Comparison of ENCODE assay signal across 22 mouse cellular contexts in genomic region chr15:103018636-103019035, GRCm38 (mm10). TPM values are rescaled to one million over a fixed set of nuclear protein-coding genes. Genes with fewer than 3 reads are reported as not detected.
DNase-seq lines count a peak whose midpoint lies in the region; ATAC-seq and TF ChIP-seq lines count a peak whose summit lies in the region.
"Had no signal": no experiment of that assay in that cellular context is flagged by ENCODE, and none has a peak within 500 bp of the region (broad histone marks: within the 10 kb centered on the region; RNA-seq: fewer than 3 reads in every experiment).

TSS of gene Hoxc4 (plus strand) at chr15:103018934.

- H3K4me1 ChIP-seq in intestine, embryonic 14.5 days (replicated peaks; ENCODE audit: control insufficient read depth, insufficient read depth, low read length) = peaks cover 19% of the 10 kb centered on the region
- H3K4me1 ChIP-seq in intestine, postnatal 0 days (replicated peaks; ENCODE audit: control insufficient read depth, insufficient read depth, low read length) = no peaks in the 10 kb centered on the region
- H3K4me1 ChIP-seq in brown adipose tissue, adult 24 weeks (ENCODE audit: control insufficient read depth, insufficient read depth, insufficient read length, low read length) = 0 out of 2 replicates have a peak, but pooled peaks cover 3% of the 10 kb centered on the region
- H3K4me1 ChIP-seq in intestine, embryonic 15.5 days (replicated peaks) = peaks cover 12% of the 10 kb centered on the region; the same call in 1 of the 2 replicates
- peaks cover 6% of the 10 kb centered on the region; the same call in 1 of the 2 replicates for H3K4me1 ChIP-seq in stomach, embryonic 14.5 days (ENCODE audit: control insufficient read depth, insufficient read depth, low read length)
- H3K4me1 ChIP-seq in midbrain, embryonic 15.5 days = peaks cover 7% of the 10 kb centered on the region; the same call in 1 of the 2 replicates
- H3K4me1 ChIP-seq: liver, embryonic 13.5 days had no signal

- no peaks in the 10 kb centered on the region for H3K9me3 ChIP-seq in intestine, embryonic 14.5 days (ENCODE audit: control insufficient read depth, low read length)
- H3K9me3 ChIP-seq in intestine, postnatal 0 days (ENCODE audit: control insufficient read depth) = no peaks in the 10 kb centered on the region
- no peaks in the 10 kb centered on the region for H3K9me3 ChIP-seq in intestine, embryonic 15.5 days
- H3K9me3 ChIP-seq in stomach, embryonic 14.5 days (ENCODE audit: control insufficient read depth, low read depth, low read length) = no peaks in the 10 kb centered on the region
- H3K9me3 ChIP-seq in midbrain, embryonic 15.5 days = no peaks in the 10 kb centered on the region
- H3K9me3 ChIP-seq: embryonic facial prominence, embryonic 15.5 days; liver, embryonic 13.5 days; midbrain, embryonic 13.5 days had no signal

- TF ChIP-seq CTCF in intestine, postnatal 0 days (IDR thresholded peaks at IDR 0.05; ENCODE audit: low read depth) = no peak

- H3K27me3 ChIP-seq in intestine, embryonic 14.5 days (replicated peaks; ENCODE audit: control insufficient read depth, insufficient read depth, low read length) = peaks cover 89% of the 10 kb centered on the region
- peaks cover 89% of the 10 kb centered on the region for H3K27me3 ChIP-seq in intestine, postnatal 0 days (replicated peaks; ENCODE audit: control insufficient read depth, insufficient read depth, low read length)
- peaks cover 88% of the 10 kb centered on the region for H3K27me3 ChIP-seq in intestine, embryonic 15.5 days (replicated peaks)
- H3K27me3 ChIP-seq in stomach, embryonic 14.5 days (ENCODE audit: control insufficient read depth, insufficient read depth, low read length) = peaks cover 5% of the 10 kb centered on the region; the same call in 1 of the 2 replicates
- peaks cover 99% of the 10 kb centered on the region for H3K27me3 ChIP-seq in midbrain, embryonic 15.5 days (replicated peaks)

- DNase-seq in intestine, embryonic 14.5 days (ENCODE audit: low spot score) = no peak
- no peak for DNase-seq in right cerebral cortex, adult 2 months (ENCODE audit: low spot score in 2 of 2)
- DNase-seq: adrenal gland, adult 8-10 months; cerebellum, postnatal 36 days; heart, adult 18-20 months; kidney, adult 18-20 months; liver, embryonic 13.5 days; lung, postnatal 4 days; right cerebral cortex, adult 18-20 months; thymus, postnatal 14 days had no signal

- WGBS in intestine, embryonic 14.5 days = 32% methylated on average over 9 of the region's 9 CpGs
- WGBS in intestine, postnatal 0 days = 35% methylated on average over 9 of the region's 9 CpGs
- 24% methylated on average over 9 of the region's 9 CpGs for WGBS in intestine, embryonic 15.5 days
- WGBS in stomach, embryonic 14.5 days = 28% methylated on average over 9 of the region's 9 CpGs
- 4% methylated on average over 9 of the region's 9 CpGs for WGBS in midbrain, embryonic 15.5 days

- H3K4me3 ChIP-seq in intestine, embryonic 14.5 days (ENCODE audit: low read depth, low read length) = no peak within 1 kb of the TSS
- no peak within 1 kb of the TSS for H3K4me3 ChIP-seq in intestine, postnatal 0 days (ENCODE audit: low read depth, low read length)
- H3K4me3 ChIP-seq in brown adipose tissue, adult 24 weeks (ENCODE audit: insufficient read depth, low read depth, low read length) = no peak within 1 kb of the TSS
- no peak within 1 kb of the TSS for H3K4me3 ChIP-seq in intestine, embryonic 15.5 days (replicated peaks)
- H3K4me3 ChIP-seq in stomach, embryonic 14.5 days (ENCODE audit: low read depth, low read length) = peak within 1 kb of the TSS; percentile 1; the same call in 1 of the 2 replicates
- H3K4me3 ChIP-seq in midbrain, embryonic 15.5 days = no peak within 1 kb of the TSS
- H3K4me3 ChIP-seq: embryonic facial prominence, embryonic 15.5 days; liver, embryonic 13.5 days; midbrain, embryonic 13.5 days had no signal

- no peak for ATAC-seq in intestine, embryonic 14.5 days (replicated peaks; ENCODE audit: low FRiP score, low TSS enrichment, low read depth)
- ATAC-seq in intestine, postnatal 0 days = no peak
- ATAC-seq in intestine, embryonic 15.5 days = no peak
- ATAC-seq in stomach, embryonic 14.5 days (ENCODE audit: insufficient number of reproducible peaks, insufficient read depth, low FRiP score, low read depth) = no peak
- no peak for ATAC-seq in erythroid progenitor cell, adult 5-6 weeks (replicated peaks; ENCODE audit: low FRiP score, poor library complexity, severe bottlenecking)
- no peak for ATAC-seq in midbrain, embryonic 15.5 days (replicated peaks)
- ATAC-seq: forebrain, embryonic 14.5 days; midbrain, embryonic 13.5 days had no signal

- 0 out of 2 replicates have a peak within 1 kb of the TSS, but pooled peaks have one; percentile 4 for H3K9ac ChIP-seq in intestine, embryonic 14.5 days (ENCODE audit: low read length)
- no peak within 1 kb of the TSS for H3K9ac ChIP-seq in intestine, postnatal 0 days (ENCODE audit: low read depth, low read length)
- no peak within 1 kb of the TSS; the same call in 1 of the 2 replicates for H3K9ac ChIP-seq in intestine, embryonic 15.5 days
- H3K9ac ChIP-seq in stomach, embryonic 14.5 days (replicated peaks; ENCODE audit: low read depth, low read length) = no peak within 1 kb of the TSS; the same call in 1 of the 2 replicates
- no peak within 1 kb of the TSS for H3K9ac ChIP-seq in midbrain, embryonic 15.5 days
- H3K9ac ChIP-seq: embryonic facial prominence, embryonic 15.5 days; liver, embryonic 13.5 days; midbrain, embryonic 13.5 days had no signal

- H3K4me2 ChIP-seq in intestine, embryonic 14.5 days (ENCODE audit: low read length) = peak within 1 kb of the TSS; percentile 32
- no peak within 1 kb of the TSS for H3K4me2 ChIP-seq in intestine, postnatal 0 days (replicated peaks; ENCODE audit: low read depth)
- peak within 1 kb of the TSS; percentile 28 for H3K4me2 ChIP-seq in intestine, embryonic 15.5 days (replicated peaks)
- H3K4me2 ChIP-seq in stomach, embryonic 14.5 days (replicated peaks; ENCODE audit: low read depth, low read length) = peak within 1 kb of the TSS; percentile 20; the same call in 1 of the 2 replicates
- H3K4me2 ChIP-seq in midbrain, embryonic 15.5 days = no peak within 1 kb of the TSS
- H3K4me2 ChIP-seq: embryonic facial prominence, embryonic 15.5 days; liver, embryonic 13.5 days; midbrain, embryonic 13.5 days had no signal

- peak within 1 kb of the TSS; percentile 71 for H3K27ac ChIP-seq in intestine, embryonic 14.5 days (ENCODE audit: low read depth)
- no peak within 1 kb of the TSS for H3K27ac ChIP-seq in intestine, postnatal 0 days (ENCODE audit: low read depth, low read length)
- H3K27ac ChIP-seq in brown adipose tissue, adult 24 weeks (replicated peaks; ENCODE audit: low read depth, low read length) = peak within 1 kb of the TSS; percentile 12; the same call in 1 of the 2 replicates
- peak within 1 kb of the TSS; percentile 33; the same call in 1 of the 2 replicates for H3K27ac ChIP-seq in intestine, embryonic 15.5 days
- peak within 1 kb of the TSS; percentile 66 for H3K27ac ChIP-seq in stomach, embryonic 14.5 days (ENCODE audit: low read length)
- no peak within 1 kb of the TSS for H3K27ac ChIP-seq in midbrain, embryonic 15.5 days
- H3K27ac ChIP-seq: embryonic facial prominence, embryonic 15.5 days; liver, embryonic 13.5 days; midbrain, embryonic 13.5 days had no signal

- H3K36me3 ChIP-seq in intestine, embryonic 14.5 days (ENCODE audit: control insufficient read depth, insufficient read depth, low read length) = no peaks in the 10 kb centered on the region
- no peaks in the 10 kb centered on the region for H3K36me3 ChIP-seq in intestine, postnatal 0 days (ENCODE audit: control insufficient read depth, insufficient read depth)
- no peaks in the 10 kb centered on the region for H3K36me3 ChIP-seq in intestine, embryonic 15.5 days
- H3K36me3 ChIP-seq in stomach, embryonic 14.5 days (ENCODE audit: control insufficient read depth, insufficient read depth, low read length) = no peaks in the 10 kb centered on the region
- H3K36me3 ChIP-seq in midbrain, embryonic 15.5 days (replicated peaks) = no peaks in the 10 kb centered on the region
- H3K36me3 ChIP-seq: embryonic facial prominence, embryonic 15.5 days; liver, embryonic 13.5 days; midbrain, embryonic 13.5 days had no signal

RNA-seq across cellular contexts. Expression of gene Hoxc4, which starts in this region (rescaled TPM):
- 14.6 and 15.6 TPM in 2 replicates for polyA plus RNA-seq in intestine, embryonic 14.5 days (2014; fragmentation: Nextera tagmentation; extraction: Ambion mirVana)
- 4.8 and 5.2 TPM in 2 replicates for polyA plus RNA-seq in intestine, postnatal 0 days (2015; fragmentation: Nextera tagmentation; extraction: Ambion mirVana)
- 9.4 and 13.7 TPM in 2 replicates for polyA plus RNA-seq in brown adipose tissue, adult 24 weeks (2012; ENCODE audit: insufficient read depth, insufficient read length, missing spikeins)
- 9.5 and 10.6 TPM in 2 replicates for polyA plus RNA-seq in intestine, embryonic 15.5 days (2015; fragmentation: Nextera tagmentation; extraction: Ambion mirVana)
- 23.4 and 26.5 TPM in 2 replicates for polyA plus RNA-seq in stomach, embryonic 14.5 days (2014; fragmentation: Nextera tagmentation; extraction: Ambion mirVana)
- not detected in 2 replicates for total RNA-seq in erythroid progenitor cell, adult 5-6 weeks (2015; ENCODE audit: low replicate concordance)
- not detected in 2 replicates for total RNA-seq in erythroid progenitor cell, adult 5-6 weeks (2017; ENCODE audit: low replicate concordance)
- 0.08 TPM in 1 of 2 replicates, not detected in the other for polyA plus RNA-seq in midbrain, embryonic 15.5 days (2015; fragmentation: Nextera tagmentation; extraction: Ambion mirVana)
- total RNA-seq: layer of hippocampus, postnatal 10 days; left cerebral cortex, postnatal 14 days had no signal
- polyA plus RNA-seq: forebrain, embryonic 14.5 days; heart, postnatal 0 days had no signal

Comparison
In these comparisons a context has a peak if more than half of its experiments do, and no peak if none do; other contexts are left out.
1. H3K27ac ChIP-seq: peak in intestine, embryonic 14.5 days (single experiment), brown adipose tissue, adult 24 weeks (single experiment), intestine, embryonic 15.5 days (single experiment) and stomach, embryonic 14.5 days (single experiment); none in intestine, postnatal 0 days (single experiment) and midbrain, embryonic 15.5 days (single experiment).
2. H3K4me2 ChIP-seq: peak in intestine, embryonic 14.5 days (single experiment), intestine, embryonic 15.5 days (single experiment) and stomach, embryonic 14.5 days (single experiment); none in intestine, postnatal 0 days (single experiment) and midbrain, embryonic 15.5 days (single experiment).